Mouse (Mus musculus) brain, adult 10 weeks (tissue): ENCODE measurements around the gene Olfr1502. TPM values are rescaled to one million over a fixed set of nuclear protein-coding genes. Genes with fewer than 3 reads are reported as not detected.

Source experiments
- polyA plus RNA-seq: library from polyadenylated mRNA; stranded (reverse); fragments of 350-450 nt; fragmentation: Illumina TruSeq; extraction: RNeasy Lipid Tissue Mini Kit (QIAGEN cat#74804); gene quantifications from one replicate; pipeline ENCODE4 v1.2.3, GENCODE M21; 2015; ENCODE audit warnings: low read depth, low replicate concordance

Gene Olfr1502
- not detected for polyA plus RNA-seq

DNA sequence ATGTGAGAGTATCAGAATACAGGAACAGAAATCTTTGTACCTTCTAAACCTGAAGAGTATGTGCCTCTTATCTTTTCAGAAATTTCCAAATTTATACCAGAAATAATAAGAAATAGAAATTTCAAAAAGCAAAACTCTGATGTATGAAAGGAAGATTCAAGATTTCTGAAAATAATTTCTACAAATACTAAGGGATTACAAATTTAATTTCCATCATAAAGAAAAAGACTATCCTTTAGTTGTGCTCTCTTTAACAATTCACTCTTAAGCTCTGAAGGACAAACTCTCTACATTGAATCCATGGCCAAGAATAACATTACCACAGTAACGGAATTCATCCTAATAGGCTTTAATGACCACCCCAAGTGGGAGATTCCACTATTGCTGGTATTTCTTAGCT is at the start of gene Olfr1502:
Gene Olfr1502 (plus strand): TSS at position 301 of the 400 bp plus-strand sequence.

DNA sequence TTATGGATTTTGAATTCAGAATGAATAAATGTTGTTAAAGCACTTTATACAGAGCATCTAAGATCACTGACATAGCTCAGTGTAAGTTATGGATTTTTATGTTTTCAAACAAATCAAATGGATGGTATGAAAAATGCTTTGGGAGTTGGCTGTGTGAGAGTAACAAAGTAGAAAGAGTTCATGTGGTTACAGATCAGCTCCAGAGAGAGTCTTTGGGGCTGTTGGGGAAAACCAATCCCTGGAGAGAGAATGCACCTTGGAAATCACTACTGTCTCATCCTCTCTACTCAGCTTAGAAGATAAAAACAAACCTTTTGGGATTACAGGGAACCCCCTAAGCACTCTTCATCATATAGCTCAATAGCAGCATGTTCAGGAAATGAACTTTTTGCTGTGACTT is 42.2 kb upstream of the Olfr1502 start, which contains the start of gene Olfr1499:
Gene Olfr1499 (minus strand): TSS at position 101 of the 400 bp plus-strand sequence.

DNA sequence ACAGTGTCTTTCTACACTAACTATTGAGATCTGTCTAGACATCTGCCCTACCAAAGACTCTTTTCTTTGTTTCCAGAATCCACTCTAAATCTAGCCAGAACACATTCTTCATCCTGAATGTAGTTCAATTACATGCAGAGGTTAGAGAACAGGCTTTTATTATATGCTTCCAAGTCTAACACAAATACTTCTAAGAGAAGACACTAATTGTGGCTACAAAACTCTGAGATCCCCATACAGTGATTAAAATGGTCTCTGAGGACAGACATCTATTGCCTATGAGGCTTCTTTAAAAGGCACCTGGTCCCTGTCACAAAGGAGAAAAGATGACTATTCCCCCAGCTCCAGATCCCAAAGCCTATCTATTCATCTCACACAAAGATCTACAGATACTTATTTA is 31.2 kb upstream of the Olfr1502 start, which contains the start of gene Olfr1500:
Gene Olfr1500 (minus strand): TSS at position 101 of the 400 bp plus-strand sequence.

DNA sequence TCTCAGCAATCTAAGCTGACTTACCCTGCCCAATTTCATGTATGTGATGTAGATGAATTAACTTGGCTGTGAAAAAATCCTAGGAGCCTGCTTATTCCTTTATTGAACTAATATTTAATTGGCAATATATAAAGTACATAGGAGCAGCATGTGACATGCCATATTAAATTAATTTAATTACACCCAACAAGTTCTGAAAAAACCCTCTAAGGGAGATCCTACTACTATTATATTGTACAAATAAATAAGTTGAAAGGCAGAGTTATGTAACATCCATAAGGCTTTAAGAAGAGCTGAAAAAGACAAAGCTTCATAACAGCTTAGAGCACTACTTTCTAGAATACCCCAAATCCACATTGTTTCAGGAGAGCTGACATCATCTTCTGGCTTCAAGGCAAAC is 11.0 kb upstream of the Olfr1502 start, which contains the start of gene Olfr1501:
Gene Olfr1501 (minus strand): TSS at position 101 of the 400 bp plus-strand sequence.

GRCm38 (mm10) chr19:13897828-13898227 is 36.2 kb downstream of the Olfr1502 start, which contains the start of gene Olfr1504:
Olfr1504 (minus strand) TSS chr19:13897928.

Other genes with a start within 250 kb of the Olfr1502 start
- gene Olfr1487, start 244.4 kb upstream of the Olfr1502 start, polyA plus RNA-seq, result not detected
- not detected for gene Olfr1489, start 230.2 kb upstream of the Olfr1502 start, polyA plus RNA-seq
- not detected for gene Olfr1490, start 210.7 kb upstream of the Olfr1502 start, polyA plus RNA-seq
- not detected for gene Olfr1491, start 164.5 kb upstream of the Olfr1502 start, polyA plus RNA-seq
- not detected for gene Olfr1493-ps1, start 138.5 kb upstream of the Olfr1502 start, polyA plus RNA-seq
- gene Olfr1494, start 122.1 kb upstream of the Olfr1502 start, polyA plus RNA-seq, result not detected
- not detected for gene Olfr1495, start 97.2 kb upstream of the Olfr1502 start, polyA plus RNA-seq
- gene Olfr1496, start 83.9 kb upstream of the Olfr1502 start, polyA plus RNA-seq, result not detected
- not detected for gene Olfr1497, start 63.6 kb upstream of the Olfr1502 start, polyA plus RNA-seq
- gene Olfr1499, start 42.3 kb upstream of the Olfr1502 start, polyA plus RNA-seq, result not detected
- not detected for gene Olfr1500, start 31.3 kb upstream of the Olfr1502 start, polyA plus RNA-seq
- not detected for gene Olfr1501, start 11.1 kb upstream of the Olfr1502 start, polyA plus RNA-seq
- gene Olfr1504, start 36.1 kb downstream of the Olfr1502 start, polyA plus RNA-seq, result not detected
- not detected for gene Olfr1505, start 51.7 kb downstream of the Olfr1502 start, polyA plus RNA-seq